Mouse (Mus musculus): ENCODE data around the gene Cdc42ep4. TPM values are rescaled to one million over a fixed set of nuclear protein-coding genes. Genes with fewer than 3 reads are reported as not detected.

Gene Cdc42ep4
- polyA plus RNA-seq, 1 experiment = 24.1 TPM

DNA sequence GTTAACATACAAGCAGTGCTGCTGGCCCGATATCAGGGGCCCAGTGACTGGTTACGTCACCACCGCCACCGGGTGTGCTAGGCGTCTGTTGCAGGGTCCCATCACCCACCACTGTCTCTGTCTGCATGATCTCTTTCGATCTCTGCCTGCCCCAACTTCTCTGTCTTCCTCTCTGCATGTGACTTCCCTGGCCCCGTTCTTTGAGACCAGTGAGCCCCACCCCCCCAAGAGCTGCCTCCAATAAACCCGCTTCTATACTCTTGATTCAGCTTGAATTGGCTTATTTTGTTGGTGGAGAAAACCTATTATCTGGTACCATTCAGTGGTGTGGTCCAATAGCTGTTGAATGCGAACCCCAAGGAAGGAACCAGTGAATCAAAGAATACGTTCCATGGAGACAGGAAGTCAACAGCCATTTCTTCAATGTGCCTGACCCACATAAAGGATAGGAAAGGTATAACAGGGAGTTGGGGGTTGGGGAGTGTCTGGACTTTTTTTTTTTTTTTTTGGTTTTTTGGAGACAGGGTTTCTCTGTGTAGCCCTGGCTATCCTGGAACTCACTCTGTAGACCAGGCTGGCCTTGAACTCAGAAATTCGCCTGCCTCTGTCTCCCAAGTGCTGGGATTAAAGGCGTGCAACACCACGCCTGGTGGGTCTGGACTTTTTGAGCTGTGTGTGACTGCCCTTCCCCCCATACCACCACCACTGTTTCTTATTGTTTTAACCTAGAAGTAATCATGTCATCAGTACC is 35.9 kb upstream of the Cdc42ep4 start:
- H3K4me1 ChIP-seq (ENCODE audit: control insufficient read depth, insufficient read depth, low read length) = 0 out of 2 replicates have a peak, but pooled peaks cover 3% of the 10 kb centered on the region
- H3K27ac ChIP-seq (ENCODE audit: insufficient read depth, low read length) = no peak overlapping the region
- no peak overlapping the region for H3K4me3 ChIP-seq (ENCODE audit: insufficient read depth, low read length)
- TF ChIP-seq CTCF (IDR thresholded peaks at IDR 0.05; ENCODE audit: borderline replicate concordance, insufficient read depth, low read length) = no peak
- no peak for TF ChIP-seq POLR2A (IDR thresholded peaks at IDR 0.05; ENCODE audit: low read depth, low read length)

DNA sequence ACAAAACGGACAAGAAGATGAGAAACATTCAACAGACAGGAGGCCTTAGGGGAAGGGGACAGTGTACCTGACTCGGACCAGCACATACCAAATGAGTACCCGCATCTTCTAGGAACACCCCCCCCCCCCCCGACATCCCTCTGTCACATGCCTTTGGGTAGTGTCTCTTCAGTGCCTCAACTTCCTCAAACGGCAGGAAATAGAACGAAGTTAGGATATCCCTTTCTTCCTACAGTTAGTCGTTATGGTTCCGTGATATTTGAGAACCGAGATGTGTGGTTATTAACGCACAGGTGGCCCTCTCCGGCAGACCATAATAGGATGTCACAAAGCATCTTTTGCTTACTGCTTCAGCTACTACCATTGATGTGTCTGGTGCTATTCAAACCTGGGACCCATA is 35.3 kb upstream of the Cdc42ep4 start:
- H3K27ac ChIP-seq (ENCODE audit: insufficient read depth, low read length) = no peak overlapping the region
- H3K4me1 ChIP-seq (ENCODE audit: control insufficient read depth, insufficient read depth, low read length) = 0 out of 2 replicates have a peak, but pooled peaks cover 3% of the 10 kb centered on the region
- H3K4me3 ChIP-seq (ENCODE audit: insufficient read depth, low read length) = no peak overlapping the region
- no peak for TF ChIP-seq CTCF (IDR thresholded peaks at IDR 0.05; ENCODE audit: borderline replicate concordance, insufficient read depth, low read length)
- no peak for TF ChIP-seq POLR2A (IDR thresholded peaks at IDR 0.05; ENCODE audit: low read depth, low read length)

DNA sequence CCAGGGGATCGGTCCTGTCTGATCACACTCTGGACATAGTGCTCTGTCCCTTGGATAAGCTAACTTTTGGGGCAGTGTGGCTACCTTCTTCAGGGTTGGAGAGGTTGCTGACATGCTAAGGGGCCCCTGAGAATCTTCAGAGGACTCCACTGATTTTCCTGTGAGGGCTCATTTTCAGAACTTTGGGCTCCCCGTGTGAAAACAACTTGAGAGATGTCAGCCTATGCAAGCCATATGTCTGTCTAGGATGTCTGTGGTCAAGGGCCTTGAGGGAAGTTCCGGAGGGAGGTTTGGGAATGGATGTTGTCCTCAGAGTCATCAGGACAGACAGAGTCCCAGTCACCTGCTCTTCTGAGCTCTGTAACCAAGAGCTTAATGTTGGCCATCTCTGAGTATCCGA is 34.7 kb upstream of the Cdc42ep4 start:
- Histone ChIP-seq H3K27ac (ENCODE audit: insufficient read depth, low read length) (no peak overlapping the region), H3K4me1 (ENCODE audit: control insufficient read depth, insufficient read depth, low read length) (0 out of 2 replicates have a peak, but pooled peaks cover 3% of the 10 kb centered on the region), H3K4me3 (ENCODE audit: insufficient read depth, low read length) (no peak overlapping the region)
- TF ChIP-seq CTCF (IDR thresholded peaks at IDR 0.05; ENCODE audit: borderline replicate concordance, insufficient read depth, low read length) (no peak), POLR2A (IDR thresholded peaks at IDR 0.05; ENCODE audit: low read depth, low read length) (no peak)

DNA sequence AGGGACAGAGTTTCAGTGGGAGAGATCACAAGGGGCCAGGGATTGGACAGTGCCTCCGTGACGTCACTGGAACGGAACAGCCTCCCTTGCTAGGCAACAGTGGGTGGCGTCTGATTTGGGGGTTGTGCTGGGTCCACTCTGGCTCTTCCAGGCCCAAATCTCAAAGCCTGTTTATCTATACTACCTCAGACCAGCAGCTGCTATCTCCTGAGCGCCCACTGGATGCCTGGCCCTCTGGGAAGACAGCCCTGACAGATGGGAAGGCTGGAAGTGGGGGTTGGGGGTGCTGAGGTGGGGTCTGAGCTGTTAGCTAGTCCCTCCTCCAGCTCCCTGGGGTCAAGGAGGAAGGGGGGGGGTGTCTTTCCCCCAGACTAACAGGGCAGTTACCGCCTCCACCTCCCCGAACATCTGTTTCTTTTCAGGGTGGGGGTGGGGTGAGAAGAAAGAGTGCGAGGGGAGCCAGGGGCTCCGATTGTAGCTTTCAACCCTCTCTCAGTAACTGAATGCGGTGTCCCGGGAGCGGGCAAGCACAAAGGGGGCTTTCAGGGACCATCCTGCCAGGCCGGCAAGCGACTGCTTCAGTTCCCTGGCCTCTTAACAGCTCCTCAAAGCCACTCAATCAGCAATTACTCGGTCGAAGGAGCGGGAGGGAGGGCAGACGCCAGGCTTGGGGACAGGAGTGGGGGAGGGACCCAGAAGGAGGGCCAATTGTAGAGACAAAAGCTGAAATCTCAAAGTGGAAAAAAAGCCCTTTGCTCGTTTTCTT is 33.9 kb upstream of the Cdc42ep4 start:
- no peak overlapping the region for H3K4me3 ChIP-seq (ENCODE audit: insufficient read depth, low read length)
- H3K4me1 ChIP-seq (ENCODE audit: control insufficient read depth, insufficient read depth, low read length) = 0 out of 2 replicates have a peak, but pooled peaks cover 3% of the 10 kb centered on the region

DNA sequence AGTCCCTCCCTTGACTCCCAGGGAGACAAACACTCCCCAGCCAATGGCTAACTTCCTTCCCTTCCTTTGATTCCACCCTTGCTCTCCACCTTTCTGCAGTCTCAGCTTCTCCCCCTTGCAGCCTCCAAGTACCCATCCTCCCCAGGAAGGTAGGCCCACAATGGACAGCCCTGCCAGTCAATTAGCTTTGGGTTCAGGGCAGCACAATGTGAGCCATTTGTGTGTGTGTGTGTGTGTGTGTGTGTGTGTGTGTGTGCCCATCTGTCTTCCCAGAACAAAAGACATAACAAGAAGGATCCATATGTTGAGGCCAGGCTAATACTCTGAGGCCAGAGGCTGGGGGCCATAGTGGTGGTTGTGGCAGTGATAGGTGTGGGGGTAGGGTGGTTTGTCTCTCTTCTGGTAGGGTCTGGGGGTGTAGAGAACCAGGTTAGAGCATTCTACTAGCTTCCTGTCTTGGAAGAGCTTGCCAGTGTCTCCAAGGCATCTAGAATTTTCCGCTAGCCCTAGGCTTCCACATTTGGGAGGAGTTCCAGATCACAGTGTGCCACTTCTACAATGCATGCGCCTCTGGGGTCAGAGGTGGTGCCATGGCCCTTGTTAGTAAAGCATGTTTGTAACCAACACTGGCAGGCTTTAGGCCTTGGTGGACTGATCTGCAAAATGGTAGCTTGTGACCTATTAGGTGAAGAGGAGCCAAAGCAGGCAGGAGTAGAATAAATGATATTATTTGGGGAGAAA is 33.1 kb upstream of the Cdc42ep4 start:
- no peak overlapping the region for H3K4me3 ChIP-seq (ENCODE audit: insufficient read depth, low read length)
- H3K4me1 ChIP-seq (ENCODE audit: control insufficient read depth, insufficient read depth, low read length) = 0 out of 2 replicates have a peak, but pooled peaks cover 3% of the 10 kb centered on the region
- H3K27ac ChIP-seq (ENCODE audit: insufficient read depth, low read length) = no peak overlapping the region
- TF ChIP-seq POLR2A (IDR thresholded peaks at IDR 0.05; ENCODE audit: low read depth, low read length) (no peak), CTCF (IDR thresholded peaks at IDR 0.05; ENCODE audit: borderline replicate concordance, insufficient read depth, low read length) (no peak)

More for the DNA sequence above, 33.9 kb upstream of the Cdc42ep4 start:
- H3K27ac ChIP-seq (ENCODE audit: insufficient read depth, low read length) = peak overlapping the region; percentile 37; the same call in 1 of the 2 replicates
- TF ChIP-seq CTCF (IDR thresholded peaks at IDR 0.05; ENCODE audit: borderline replicate concordance, insufficient read depth, low read length) (no peak), POLR2A (IDR thresholded peaks at IDR 0.05; ENCODE audit: low read depth, low read length) (peak; percentile 30; the same call in 1 of the 2 replicates)

DNA sequence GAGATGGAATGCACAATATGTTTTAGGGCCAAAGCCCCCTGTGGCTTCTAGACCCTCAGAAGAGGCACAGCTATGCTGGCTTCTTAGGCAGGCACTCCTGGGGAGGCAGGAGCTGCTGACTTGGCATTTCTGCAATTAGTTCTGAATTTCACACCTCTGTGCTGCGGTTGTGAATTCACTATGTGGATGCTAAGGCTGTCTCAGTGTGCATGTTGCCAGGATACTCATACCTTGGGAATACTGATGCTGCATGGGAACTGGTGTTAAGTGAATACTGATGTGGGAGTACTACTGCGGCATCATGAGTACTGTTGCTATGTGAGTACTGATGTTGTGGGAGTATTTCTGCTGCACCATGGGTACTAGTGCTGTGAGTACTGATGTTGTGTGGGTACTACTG is 30.8 kb upstream of the Cdc42ep4 start:
- peaks cover 6% of the 10 kb centered on the region; the same call in 1 of the 2 replicates for H3K4me1 ChIP-seq (ENCODE audit: control insufficient read depth, insufficient read depth, low read length)
- H3K27ac ChIP-seq (ENCODE audit: insufficient read depth, low read length) = no peak overlapping the region
- no peak overlapping the region for H3K4me3 ChIP-seq (ENCODE audit: insufficient read depth, low read length)
- TF ChIP-seq POLR2A (IDR thresholded peaks at IDR 0.05; ENCODE audit: low read depth, low read length) (no peak), CTCF (IDR thresholded peaks at IDR 0.05; ENCODE audit: borderline replicate concordance, insufficient read depth, low read length) (no peak)

DNA sequence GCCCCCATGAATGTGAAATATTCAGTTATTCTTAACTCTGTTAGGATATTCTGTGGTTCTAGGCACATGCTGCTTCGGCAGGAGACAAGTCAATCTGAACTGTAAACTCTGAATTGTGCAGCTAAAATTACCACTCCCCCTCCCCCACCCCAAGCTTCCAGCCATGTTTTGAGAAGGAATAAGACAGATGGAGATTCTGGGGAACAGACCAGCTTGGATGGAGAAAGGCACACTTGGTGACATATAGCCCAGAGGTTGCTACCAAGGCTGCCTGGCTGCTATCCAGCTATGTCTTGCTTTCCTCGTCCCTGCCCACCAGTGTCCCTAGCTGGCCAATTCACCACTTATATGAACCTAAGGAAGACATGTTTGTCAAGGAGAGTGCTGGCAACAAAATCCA is 30.3 kb upstream of the Cdc42ep4 start:
- TF ChIP-seq CTCF (IDR thresholded peaks at IDR 0.05; ENCODE audit: borderline replicate concordance, insufficient read depth, low read length) (no peak), POLR2A (IDR thresholded peaks at IDR 0.05; ENCODE audit: low read depth, low read length) (no peak)
- Histone ChIP-seq H3K4me3 (ENCODE audit: insufficient read depth, low read length) (no peak overlapping the region), H3K4me1 (ENCODE audit: control insufficient read depth, insufficient read depth, low read length) (peaks cover 6% of the 10 kb centered on the region; the same call in 1 of the 2 replicates), H3K27ac (ENCODE audit: insufficient read depth, low read length) (no peak overlapping the region)

DNA sequence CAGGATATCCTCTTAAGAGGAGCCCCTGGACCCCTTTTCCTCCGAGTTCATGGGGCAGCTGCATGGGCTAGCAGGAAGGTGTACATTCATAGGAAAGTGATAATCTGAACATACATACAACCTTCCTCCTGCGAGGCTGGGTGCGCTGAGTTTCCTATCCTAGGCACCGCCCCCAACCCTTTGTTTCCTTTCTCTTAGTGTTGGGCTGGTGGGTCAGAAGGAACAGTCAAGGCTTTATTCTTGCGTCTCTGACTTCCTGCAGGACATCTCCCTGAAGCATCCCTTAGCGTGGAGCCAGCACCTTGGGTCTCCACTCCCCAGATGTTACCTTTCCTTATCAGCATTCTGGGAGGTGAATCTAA is 28.0 kb upstream of the Cdc42ep4 start:
- Histone ChIP-seq H3K4me1 (ENCODE audit: control insufficient read depth, insufficient read depth, low read length) (peaks cover 2% of the 10 kb centered on the region; the same call in 1 of the 2 replicates), H3K4me3 (ENCODE audit: insufficient read depth, low read length) (no peak overlapping the region), H3K27ac (ENCODE audit: insufficient read depth, low read length) (no peak overlapping the region)
- TF ChIP-seq CTCF (IDR thresholded peaks at IDR 0.05; ENCODE audit: borderline replicate concordance, insufficient read depth, low read length) (no peak), POLR2A (IDR thresholded peaks at IDR 0.05; ENCODE audit: low read depth, low read length) (no peak)

All from embryonic fibroblast, embryonic 13.5 days (primary cell).